Mouse (Mus musculus) heart, embryonic 15.5 days (tissue): ENCODE results near the gene Anxa8. TPM values are rescaled to one million over a fixed set of nuclear protein-coding genes. Genes with fewer than 3 reads are reported as not detected.

Experiments used
- ATAC-seq: fragments of 200-750 bp; cut with Nextera tagmentation; replicated peaks from 2 replicates; pipeline ENCODE4 v1.8.0; 2017; ENCODE audit warnings: low read depth, moderate TSS enrichment; ENCODE audit not compliant: insufficient number of reproducible peaks, insufficient read depth, low FRiP score
- H3K27ac ChIP-seq: fragments of 300-500 bp; sonication (generic); 2 replicates; pipeline ENCODE4 v1.5.1; 2015; ENCODE audit warnings: mild to moderate bottlenecking, inconsistent platforms
- H3K27me3 ChIP-seq: fragments of 300-500 bp; sonication (generic); 2 replicates; pipeline ENCODE4 v1.6.1; 2015; ENCODE audit warnings: inconsistent platforms
- H3K36me3 ChIP-seq: fragments of 300-500 bp; sonication (generic); 2 replicates; pipeline ENCODE4 v1.6.1; 2015; ENCODE audit warnings: mild to moderate bottlenecking, inconsistent platforms
- H3K4me1 ChIP-seq: fragments of 300-500 bp; sonication (generic); replicated peaks from 2 replicates; pipeline ENCODE4 v1.6.1; 2015; ENCODE audit warnings: inconsistent platforms
- H3K4me2 ChIP-seq: fragments of 300-500 bp; sonication (generic); 2 replicates; pipeline ENCODE4 v1.6.1; 2015; ENCODE audit warnings: inconsistent platforms, mild to moderate bottlenecking, moderate library complexity
- H3K4me3 ChIP-seq: fragments of 300-500 bp; sonication (generic); 2 replicates; pipeline ENCODE4 v1.5.1; 2015; ENCODE audit warnings: mild to moderate bottlenecking, inconsistent platforms
- H3K9ac ChIP-seq: fragments of 300-500 bp; sonication (generic); 2 replicates; pipeline ENCODE4 v1.6.1; 2015; ENCODE audit warnings: mild to moderate bottlenecking, inconsistent platforms
- H3K9me3 ChIP-seq: fragments of 300-500 bp; sonication (generic); replicated peaks from 2 replicates; pipeline ENCODE4 v1.6.1; 2016; ENCODE audit warnings: inconsistent platforms
- WGBS: fragments of 180-500 bp; shearing (Covaris S2); methylation state at CpG from one replicate; pipeline ENCODE4 v1.1.7; 2015; ENCODE audit warnings: mixed read lengths; 5-methylcytosine and 5-hydroxymethylcytosine counted together
- polyA plus RNA-seq: library from polyadenylated mRNA; unstranded; fragments of >200 nt; fragmentation: Nextera tagmentation; extraction: Ambion mirVana; gene quantifications from 2 replicates; pipeline ENCODE4 v1.2.1, GENCODE M21; 2015

Anxa8 gene
- polyA plus RNA-seq, 1 experiment from 2014 or later: 2.0 TPM

DNA sequence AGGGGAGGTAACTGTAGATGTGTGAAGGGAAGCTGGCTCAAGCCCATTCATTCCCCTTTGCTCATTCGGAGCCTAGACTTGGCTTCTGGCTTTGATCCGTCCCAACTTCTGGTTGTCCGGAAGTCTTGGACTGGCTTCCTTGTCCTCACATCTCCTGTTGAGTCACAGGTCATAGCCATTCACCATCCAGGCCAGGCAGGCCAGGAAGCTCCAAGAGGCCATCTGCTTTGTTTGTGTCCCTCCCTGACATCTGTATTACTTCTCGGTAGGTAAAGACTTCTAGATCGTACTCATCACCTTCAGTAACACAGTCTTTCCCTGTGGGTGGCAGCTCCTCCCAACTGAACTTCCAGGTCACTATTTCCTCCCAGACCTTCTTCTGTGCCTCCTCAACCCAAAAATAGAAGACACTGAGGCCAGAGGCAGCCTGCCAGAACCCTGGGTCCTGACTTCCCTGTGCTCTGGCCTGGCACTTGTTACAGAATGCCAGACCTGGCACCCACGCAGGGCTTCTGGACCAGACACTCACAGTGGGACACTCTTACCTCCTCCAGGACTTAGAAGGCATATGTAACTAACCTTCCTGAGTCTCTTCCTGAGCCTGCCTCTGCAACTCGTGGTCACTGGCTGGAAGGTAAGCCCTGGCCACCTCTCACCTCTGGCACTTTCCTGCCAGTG is 33.4 kb downstream of the Anxa8 start:
- Histone ChIP-seq H3K9me3 (no peaks in the 10 kb centered on the region), H3K4me1 (peaks cover 24% of the 10 kb centered on the region), H3K27ac (no peak overlapping the region), H3K4me2 (no peak overlapping the region), H3K9ac (no peak overlapping the region), H3K4me3 (no peak overlapping the region), H3K36me3 (no peaks in the 10 kb centered on the region), H3K27me3 (no peaks in the 10 kb centered on the region)
- 56% methylated on average over 7 of the region's 7 CpGs for WGBS
- ATAC-seq: no peak

- Histone ChIP-seq H3K4me2 (no peak overlapping the region), H3K36me3 (no peaks in the 10 kb centered on the region), H3K27me3 (no peaks in the 10 kb centered on the region), H3K4me1 (peaks cover 24% of the 10 kb centered on the region), H3K9me3 (no peaks in the 10 kb centered on the region), H3K27ac (no peak overlapping the region), H3K4me3 (no peak overlapping the region), H3K9ac (no peak overlapping the region)
- WGBS: 64% methylated on average over 12 of the region's 12 CpGs
- no peak; the same call in 1 of the 2 replicates for ATAC-seq
Measured at GRCm38 (mm10) chr14:34120016-34120910, 34.5 kb downstream of the Anxa8 start.

DNA sequence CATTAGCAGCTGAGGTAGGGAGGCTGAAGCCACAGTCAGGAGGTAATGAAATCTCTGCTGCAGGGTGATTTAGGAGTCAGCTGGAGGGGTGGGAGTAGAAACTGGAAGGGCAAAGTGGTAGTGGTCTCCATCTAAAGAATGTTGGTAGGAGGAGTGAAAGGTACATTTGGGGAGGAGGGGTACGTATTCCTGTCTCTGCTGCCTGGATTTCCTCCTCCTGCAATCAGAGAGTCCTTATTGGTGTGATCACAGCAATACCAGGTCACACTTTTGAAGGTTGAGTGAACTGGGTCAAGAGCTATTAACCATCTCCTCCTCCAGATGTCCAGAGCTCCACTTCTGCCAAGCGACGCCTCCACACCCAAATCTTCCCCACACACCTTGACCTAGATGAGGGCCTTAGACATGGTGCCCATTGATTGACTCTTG is 35.2 kb downstream of the Anxa8 start:
- Histone ChIP-seq H3K9ac (no peak overlapping the region), H3K36me3 (no peaks in the 10 kb centered on the region), H3K27me3 (no peaks in the 10 kb centered on the region), H3K4me3 (no peak overlapping the region), H3K9me3 (no peaks in the 10 kb centered on the region), H3K4me1 (peaks cover 24% of the 10 kb centered on the region), H3K4me2 (no peak overlapping the region), H3K27ac (no peak overlapping the region)
- WGBS: 94% methylated on average over 3 of the region's 3 CpGs
- no peak for ATAC-seq

DNA sequence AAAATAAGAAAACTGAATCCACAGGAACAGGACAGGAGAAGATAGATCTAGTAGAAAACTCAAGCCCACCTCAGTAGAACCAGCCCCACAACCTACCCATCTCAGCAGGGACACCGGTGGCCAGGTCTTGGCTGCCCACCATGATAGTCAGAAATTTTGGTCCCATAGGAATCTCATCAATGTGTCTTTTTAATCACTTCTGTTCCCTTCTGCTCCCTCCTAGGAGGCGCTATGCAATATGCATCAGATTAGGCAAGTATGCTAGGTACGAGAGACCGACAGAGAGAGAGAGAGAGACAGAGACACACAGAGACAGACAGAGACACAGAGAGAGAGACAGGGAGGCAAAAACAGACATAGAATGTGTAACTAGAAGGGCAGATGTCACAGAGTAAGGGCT is 35.9 kb downstream of the Anxa8 start:
- 87% methylated on average over 4 of the region's 4 CpGs for WGBS
- Histone ChIP-seq H3K4me2 (no peak overlapping the region), H3K4me1 (peaks cover 24% of the 10 kb centered on the region), H3K27ac (no peak overlapping the region), H3K9me3 (no peaks in the 10 kb centered on the region), H3K9ac (no peak overlapping the region), H3K4me3 (no peak overlapping the region), H3K27me3 (no peaks in the 10 kb centered on the region), H3K36me3 (no peaks in the 10 kb centered on the region)
- ATAC-seq: no peak

DNA sequence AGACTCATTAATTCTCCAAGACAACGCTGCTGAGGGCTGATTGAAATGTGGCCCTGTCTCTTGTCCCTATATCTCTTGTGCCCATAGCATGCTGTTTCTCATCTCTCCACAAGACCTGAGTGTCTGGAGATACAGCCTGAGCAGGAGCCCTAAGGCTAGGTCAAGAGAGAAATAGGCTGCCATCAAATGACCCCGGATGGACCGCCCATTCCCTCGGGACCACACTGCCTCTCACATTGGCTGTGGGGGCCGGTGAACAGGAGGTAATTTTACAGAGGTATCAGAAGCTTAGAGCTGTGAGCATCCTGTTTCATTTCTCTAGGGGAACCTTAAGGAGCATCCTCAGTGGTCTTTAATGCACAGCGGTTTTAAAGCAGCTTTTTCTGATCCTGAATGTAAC is 45.4 kb downstream of the Anxa8 start:
- Histone ChIP-seq H3K27ac (no peak overlapping the region), H3K9ac (no peak overlapping the region), H3K27me3 (no peaks in the 10 kb centered on the region), H3K4me2 (no peak overlapping the region), H3K9me3 (no peaks in the 10 kb centered on the region), H3K4me1 (no peaks in the 10 kb centered on the region), H3K36me3 (no peaks in the 10 kb centered on the region), H3K4me3 (no peak overlapping the region)
- WGBS: 60% methylated on average over 6 of the region's 6 CpGs
- no peak for ATAC-seq

GRCm38 (mm10) chr14:34135391-34135790 is 49.6 kb downstream of the Anxa8 start:
- Histone ChIP-seq H3K9me3 (no peaks in the 10 kb centered on the region), H3K27me3 (no peaks in the 10 kb centered on the region), H3K27ac (no peak overlapping the region), H3K4me3 (no peak overlapping the region), H3K4me2 (no peak overlapping the region), H3K4me1 (no peaks in the 10 kb centered on the region), H3K9ac (no peak overlapping the region), H3K36me3 (no peaks in the 10 kb centered on the region)
- no peak for ATAC-seq

- no peaks in the 10 kb centered on the region for H3K4me1 ChIP-seq
- no peak overlapping the region for H3K4me3 ChIP-seq
- no peaks in the 10 kb centered on the region for H3K9me3 ChIP-seq
- H3K27ac ChIP-seq: no peak overlapping the region
- no peak overlapping the region for H3K4me2 ChIP-seq
- no peaks in the 10 kb centered on the region for H3K36me3 ChIP-seq
- WGBS: 83% methylated on average over 15 of the region's 15 CpGs
- ATAC-seq: no peak
- H3K27me3 ChIP-seq: no peaks in the 10 kb centered on the region
- no peak overlapping the region for H3K9ac ChIP-seq
Measured at GRCm38 (mm10) chr14:34139671-34140664, 54.2 kb downstream of the Anxa8 start.

DNA sequence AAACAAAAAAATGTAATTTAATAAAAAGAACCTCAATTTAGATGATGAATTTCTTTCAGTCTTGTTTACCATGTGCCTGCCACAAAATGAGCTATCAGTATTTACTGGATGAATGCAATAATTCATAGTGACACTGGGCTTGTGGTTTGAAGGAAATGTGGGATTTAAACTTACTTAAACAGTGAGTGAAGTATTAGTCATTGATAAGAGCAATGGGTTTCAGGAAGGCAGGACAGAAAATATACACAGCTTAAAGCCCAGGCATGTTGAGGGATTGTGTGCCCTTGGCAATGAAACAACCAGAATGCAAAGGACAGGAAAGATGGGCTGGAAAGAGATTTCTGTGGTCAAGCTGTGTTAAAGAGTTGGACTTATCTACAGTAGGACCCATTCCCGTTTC is 56.5 kb downstream of the Anxa8 start:
- H3K9ac ChIP-seq: no peak overlapping the region
- no peak overlapping the region for H3K4me3 ChIP-seq
- no peaks in the 10 kb centered on the region for H3K9me3 ChIP-seq
- no peaks in the 10 kb centered on the region for H3K36me3 ChIP-seq
- no peaks in the 10 kb centered on the region for H3K4me1 ChIP-seq
- 66% methylated on average over 1 of the region's 1 CpGs for WGBS
- H3K27me3 ChIP-seq: no peaks in the 10 kb centered on the region
- H3K4me2 ChIP-seq: no peak overlapping the region
- ATAC-seq: no peak
- H3K27ac ChIP-seq: no peak overlapping the region

DNA sequence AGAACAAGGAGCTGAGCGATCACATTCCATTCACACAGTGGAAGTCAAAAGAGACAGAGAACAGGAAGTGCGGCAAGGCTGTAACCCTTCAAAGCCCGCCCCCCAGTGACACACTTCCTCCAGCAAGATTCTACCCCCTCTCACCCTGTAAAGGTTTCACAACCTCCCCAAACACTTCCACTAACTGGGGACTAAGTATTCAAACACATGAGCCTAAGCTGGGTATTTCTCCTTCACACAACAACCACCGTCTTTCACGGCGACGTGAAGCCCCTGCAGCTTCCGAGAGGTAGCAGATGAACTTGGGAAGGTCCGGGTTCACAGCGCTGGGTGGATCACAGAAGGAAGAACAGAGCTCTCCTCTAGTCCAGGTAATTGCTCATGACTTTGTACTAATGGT is 57.1 kb downstream of the Anxa8 start:
- no peak overlapping the region for H3K9ac ChIP-seq
- H3K27me3 ChIP-seq: no peaks in the 10 kb centered on the region
- no peaks in the 10 kb centered on the region for H3K9me3 ChIP-seq
- WGBS: 89% methylated on average over 10 of the region's 10 CpGs
- H3K27ac ChIP-seq: no peak overlapping the region
- H3K4me1 ChIP-seq: no peaks in the 10 kb centered on the region
- no peak overlapping the region for H3K4me2 ChIP-seq
- H3K4me3 ChIP-seq: no peak overlapping the region
- ATAC-seq: no peak
- no peaks in the 10 kb centered on the region for H3K36me3 ChIP-seq
